ENCODE assay signal across 22 mouse cellular contexts in genomic region chr15:51676694-51677093, GRCm38 (mm10).
"Had no signal": no experiment of that assay in that cellular context is flagged by ENCODE, and none has a peak within 500 bp of the region (broad histone marks: within the 10 kb centered on the region; RNA-seq: fewer than 3 reads in every experiment).

No protein-coding gene starts in this region.

- ATAC-seq: forebrain, embryonic 14.5 days; forebrain, embryonic 15.5 days; forebrain, embryonic 16.5 days had no signal

- H3K4me3 ChIP-seq: embryonic facial prominence, embryonic 10.5 days; embryonic facial prominence, embryonic 12.5 days; embryonic facial prominence, embryonic 13.5 days; embryonic facial prominence, embryonic 15.5 days; erythroblast, embryonic 14.5 days; forebrain, embryonic 10.5 days; forebrain, embryonic 12.5 days; forebrain, embryonic 15.5 days; gastrocnemius, adult 2 months; heart, adult 2 months; heart, embryonic 10.5 days had no signal

- H3K4me2 ChIP-seq: embryonic facial prominence, embryonic 12.5 days; embryonic facial prominence, embryonic 13.5 days; embryonic facial prominence, embryonic 15.5 days; forebrain, embryonic 12.5 days; forebrain, embryonic 15.5 days had no signal

- DNase-seq: cerebellum, adult 8-10 months; cerebellum, adult 9-11 months; cerebellum, postnatal 36 days; embryo, embryonic 11 days; gastrocnemius, adult 2 months; gastrocnemius, postnatal 10 days; gastrocnemius, postnatal 14 days; gastrocnemius, postnatal 25 days; gastrocnemius, postnatal 36 days; heart, adult 18-20 months; heart, adult 2 months had no signal

- H3K9ac ChIP-seq: embryonic facial prominence, embryonic 12.5 days; embryonic facial prominence, embryonic 13.5 days; embryonic facial prominence, embryonic 15.5 days; forebrain, embryonic 12.5 days; forebrain, embryonic 15.5 days had no signal

- H3K27me3 ChIP-seq: embryonic facial prominence, embryonic 12.5 days; embryonic facial prominence, embryonic 13.5 days; embryonic facial prominence, embryonic 15.5 days; forebrain, embryonic 15.5 days had no signal

- H3K36me3 ChIP-seq: embryonic facial prominence, embryonic 10.5 days; embryonic facial prominence, embryonic 12.5 days; embryonic facial prominence, embryonic 13.5 days; embryonic facial prominence, embryonic 15.5 days; forebrain, embryonic 10.5 days; forebrain, embryonic 12.5 days; forebrain, embryonic 15.5 days; heart, embryonic 10.5 days had no signal

- H3K27ac ChIP-seq: embryonic facial prominence, embryonic 10.5 days; embryonic facial prominence, embryonic 12.5 days; embryonic facial prominence, embryonic 13.5 days; embryonic facial prominence, embryonic 15.5 days; forebrain, embryonic 10.5 days; forebrain, embryonic 12.5 days; forebrain, embryonic 15.5 days; gastrocnemius, adult 2 months; heart, adult 2 months; heart, embryonic 10.5 days had no signal

- H3K9me3 ChIP-seq: embryonic facial prominence, embryonic 10.5 days; embryonic facial prominence, embryonic 12.5 days; embryonic facial prominence, embryonic 13.5 days; embryonic facial prominence, embryonic 15.5 days; forebrain, embryonic 10.5 days; forebrain, embryonic 12.5 days; forebrain, embryonic 15.5 days; heart, embryonic 10.5 days had no signal

- H3K4me1 ChIP-seq: forebrain, embryonic 12.5 days; forebrain, embryonic 15.5 days had no signal
